Mouse (Mus musculus) cerebellum, adult 11-12 months (tissue): ENCODE data around the gene Gpatch2l.

Experiments
- DNase-seq: peaks from one replicate; pipeline ENCODE4 v3.0.0; 2022

The Gpatch2l gene

DNA sequence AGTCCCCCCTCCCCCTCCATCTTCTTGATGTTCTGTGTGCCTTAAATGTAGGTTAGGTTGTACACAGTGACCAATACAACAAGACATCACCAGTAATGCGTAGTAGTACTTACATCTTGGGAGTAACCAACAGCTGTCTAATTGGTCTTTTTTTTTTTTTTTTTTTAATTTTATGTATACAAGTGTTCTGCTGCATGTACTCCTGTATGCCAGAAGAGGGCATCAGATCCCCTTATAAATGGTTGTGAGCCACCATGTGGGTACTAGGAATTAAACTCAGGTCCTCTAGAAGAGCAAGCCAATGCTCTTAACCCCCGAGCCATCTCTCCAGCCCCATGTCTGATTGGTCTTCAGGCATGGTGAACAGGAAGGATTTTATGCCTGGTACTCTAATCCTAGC lies 44.0 kb downstream of the Gpatch2l start:
- DNase-seq = no peak

DNA sequence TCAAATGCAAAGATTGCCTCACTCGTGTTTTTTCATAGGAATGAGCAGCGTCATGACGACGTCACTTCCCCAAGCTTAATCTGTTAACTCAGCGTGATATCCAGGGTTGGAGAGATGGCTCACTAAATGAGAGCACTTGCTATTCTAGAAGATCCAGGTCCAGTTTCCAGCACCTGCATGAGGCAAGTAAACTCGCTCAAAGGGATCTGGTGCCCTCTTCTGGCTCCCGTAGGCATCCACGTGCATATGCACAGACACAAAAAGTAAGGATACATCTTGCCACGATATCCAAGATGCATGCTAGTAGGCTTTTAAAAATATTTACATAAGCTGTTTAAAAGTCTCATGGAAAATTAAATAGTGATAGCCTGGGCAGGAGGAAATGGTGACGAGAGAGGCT lies 55.8 kb downstream of the Gpatch2l start:
- no peak for DNase-seq

DNA sequence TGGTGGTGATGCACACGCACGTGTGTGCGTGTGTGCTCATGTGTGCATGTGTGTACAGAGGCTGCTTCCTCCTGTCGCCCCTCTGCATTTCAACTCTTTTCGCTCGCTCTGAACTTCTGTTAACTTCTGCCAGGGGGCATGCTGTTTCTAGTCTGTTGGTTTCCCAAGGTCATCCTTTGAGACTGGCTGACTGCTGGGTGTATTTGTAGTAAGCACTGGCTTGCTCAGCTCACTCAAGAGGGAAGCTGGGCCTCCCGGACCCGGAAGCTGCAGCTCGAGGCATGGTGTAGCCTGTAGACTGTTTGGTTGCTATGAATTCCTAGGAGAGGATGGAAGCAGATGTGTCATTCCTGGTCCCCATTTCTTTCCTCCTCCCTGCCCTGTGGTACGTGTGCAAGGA lies 61.3 kb downstream of the Gpatch2l start:
- DNase-seq = no peak

DNA sequence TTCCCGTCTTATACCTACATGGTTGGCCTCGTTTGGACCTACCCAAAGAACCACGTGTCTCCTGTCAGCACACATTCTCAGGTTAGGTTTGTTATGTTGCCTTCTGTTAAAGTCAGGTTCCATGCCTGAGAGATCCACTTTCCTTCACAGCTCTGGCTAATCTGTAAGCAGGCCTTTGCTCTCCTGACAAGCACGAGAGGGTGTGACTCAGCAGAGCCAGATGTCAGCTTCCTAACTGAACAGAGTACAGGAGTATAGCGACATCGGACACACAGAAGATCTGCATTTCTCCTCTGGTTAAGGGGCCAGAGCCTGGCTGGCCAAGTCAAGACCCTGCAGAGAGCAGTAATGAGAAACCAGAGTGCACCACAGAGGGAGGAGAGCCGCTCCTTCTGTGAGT lies 63.4 kb downstream of the Gpatch2l start:
- DNase-seq = no peak

DNA sequence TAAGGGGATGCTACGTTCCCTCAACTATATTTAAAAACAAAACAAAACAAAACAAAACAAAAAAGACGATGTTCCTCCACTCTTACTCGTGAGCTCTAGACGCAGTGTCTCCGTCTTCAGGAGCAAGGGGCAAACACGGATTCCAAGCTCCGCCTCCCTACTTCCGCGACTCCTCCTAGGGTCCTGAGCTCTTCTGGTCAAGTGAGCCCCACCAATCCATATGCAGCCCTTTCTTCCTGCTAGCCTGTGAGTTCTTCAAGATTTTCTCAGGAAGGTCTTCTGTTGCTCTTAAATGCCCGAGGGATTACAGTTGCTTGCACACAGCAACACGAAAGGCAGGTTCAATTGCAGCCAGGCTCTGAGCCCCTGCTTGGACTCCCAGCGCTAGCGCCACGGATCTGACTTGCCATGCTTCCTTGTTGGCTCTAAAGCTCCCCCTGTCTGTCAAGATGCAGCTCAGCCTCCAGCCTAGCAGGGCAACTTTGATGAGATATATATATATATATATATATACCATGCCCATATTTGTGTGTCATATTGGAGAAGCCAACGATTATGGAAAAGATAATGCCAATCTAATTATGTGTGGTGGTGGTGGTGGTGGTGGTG lies 64.1 kb downstream of the Gpatch2l start:
- DNase-seq = no peak

DNA sequence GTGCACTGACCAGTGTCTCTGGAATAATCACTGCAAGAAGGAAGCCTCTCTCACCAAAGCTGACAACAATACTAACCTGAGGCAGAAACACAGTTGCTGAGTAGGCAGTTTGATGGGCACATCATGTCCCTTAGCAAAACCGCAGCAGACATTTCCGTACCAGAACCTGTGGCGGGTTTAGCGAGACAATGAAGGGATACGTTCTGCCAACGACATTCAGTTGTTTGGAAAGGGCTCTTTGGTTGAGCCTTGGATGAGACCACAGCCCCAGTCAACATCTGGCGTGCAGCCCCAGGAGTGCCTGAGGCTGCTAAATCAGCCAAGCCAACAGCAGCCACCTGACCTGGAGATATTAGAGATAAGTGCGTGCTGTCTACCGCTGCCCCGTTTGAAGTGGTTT lies 67.8 kb downstream of the Gpatch2l start:
- DNase-seq = no peak

DNA sequence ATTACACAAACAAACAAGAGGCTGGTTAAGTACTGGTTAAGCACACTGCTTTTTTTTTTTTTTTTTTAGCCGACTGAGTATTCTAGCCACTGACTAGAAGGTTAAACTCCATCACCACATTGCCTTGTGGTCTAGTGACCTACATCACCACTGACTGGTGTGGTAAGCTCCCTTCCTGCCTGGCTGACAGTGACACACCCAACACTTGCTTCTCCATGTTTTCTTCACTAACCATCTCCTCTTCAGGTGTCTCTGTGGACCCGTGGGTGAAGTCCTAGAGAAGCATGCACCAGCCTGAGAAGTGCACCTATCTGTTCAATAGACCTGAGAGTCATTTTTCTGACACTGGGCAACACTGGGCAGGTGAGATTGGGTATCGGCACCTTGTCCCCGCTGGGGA lies 68.2 kb downstream of the Gpatch2l start:
- DNase-seq = no peak

DNA sequence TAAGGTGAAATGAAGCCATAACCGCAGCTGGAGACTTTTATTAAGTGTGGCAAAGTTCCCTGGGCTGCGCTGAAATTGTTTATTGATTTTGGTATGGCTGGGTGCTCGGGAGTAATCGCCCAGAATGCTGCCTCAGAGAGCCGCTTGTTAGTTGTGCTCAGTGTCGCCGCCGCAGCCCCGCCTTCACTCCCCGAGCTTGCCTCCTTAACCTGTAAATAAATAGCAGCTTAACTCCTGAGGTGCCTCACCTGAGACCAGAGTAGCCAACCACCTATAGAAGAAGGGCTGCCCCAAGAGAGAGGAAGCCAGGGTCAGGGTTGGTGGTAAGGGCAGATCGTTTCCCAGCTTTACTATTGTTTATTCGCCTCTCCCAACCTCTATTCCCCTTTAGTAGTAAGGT lies 79.0 kb downstream of the Gpatch2l start:
- no peak for DNase-seq

DNA sequence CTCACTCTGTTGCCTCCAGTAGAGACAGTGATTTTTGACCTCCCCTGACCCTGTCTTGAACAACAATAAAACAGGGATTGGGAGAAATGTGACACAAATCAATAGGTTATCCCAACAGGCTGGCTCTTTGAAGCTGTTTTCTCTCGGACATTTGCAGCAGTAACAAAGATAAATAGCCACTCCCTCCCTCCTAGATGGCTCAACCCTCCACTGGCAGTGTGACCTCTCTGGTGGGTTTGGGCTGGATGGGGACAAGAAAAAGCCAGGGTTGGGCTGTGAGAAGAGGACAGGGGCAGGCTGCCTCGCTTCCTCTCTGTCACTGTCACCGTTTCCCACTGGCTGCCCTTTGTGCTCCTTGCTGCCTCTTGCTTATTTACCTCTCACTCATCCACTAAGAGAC lies 82.6 kb downstream of the Gpatch2l start:
- no peak for DNase-seq

DNA sequence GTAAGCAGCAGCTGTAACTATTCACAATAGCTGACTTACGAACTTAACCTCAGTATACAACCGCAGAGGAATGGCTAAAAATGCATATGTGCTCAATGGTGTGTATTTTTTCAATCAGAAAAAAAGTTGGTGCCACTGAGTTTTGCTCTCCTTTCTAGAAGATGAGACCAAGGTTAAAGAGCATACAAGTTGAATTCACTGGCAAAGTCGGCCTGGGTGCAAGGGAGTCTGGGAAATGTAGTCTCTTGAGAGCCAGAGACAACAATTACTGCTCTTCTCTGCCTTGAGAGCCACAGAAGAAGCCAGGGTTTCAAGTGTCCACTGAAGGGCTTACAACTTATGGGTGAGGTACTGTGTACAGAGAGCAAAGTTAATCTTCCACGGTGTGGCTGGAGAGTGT lies 88.2 kb downstream of the Gpatch2l start:
- DNase-seq = no peak

DNA sequence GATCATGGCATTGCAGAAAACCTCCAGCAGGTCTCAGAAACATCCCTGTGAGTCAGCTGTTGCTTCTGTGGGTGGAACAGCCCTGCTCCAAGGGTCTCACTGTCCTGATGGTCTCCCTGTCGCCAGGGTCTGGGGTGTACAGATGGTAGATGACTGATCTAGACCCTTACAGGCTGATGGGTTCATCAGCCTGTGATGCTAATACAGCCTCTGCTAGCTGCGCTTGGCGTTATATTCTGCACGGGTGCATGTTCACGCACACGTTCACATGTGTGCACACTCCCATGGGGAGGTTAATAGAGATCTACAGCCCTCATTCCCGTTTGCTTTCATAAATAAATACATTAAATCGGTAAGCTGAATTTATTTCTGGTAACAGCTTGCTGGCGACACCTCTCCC lies 89.0 kb downstream of the Gpatch2l start:
- DNase-seq = no peak

DNA sequence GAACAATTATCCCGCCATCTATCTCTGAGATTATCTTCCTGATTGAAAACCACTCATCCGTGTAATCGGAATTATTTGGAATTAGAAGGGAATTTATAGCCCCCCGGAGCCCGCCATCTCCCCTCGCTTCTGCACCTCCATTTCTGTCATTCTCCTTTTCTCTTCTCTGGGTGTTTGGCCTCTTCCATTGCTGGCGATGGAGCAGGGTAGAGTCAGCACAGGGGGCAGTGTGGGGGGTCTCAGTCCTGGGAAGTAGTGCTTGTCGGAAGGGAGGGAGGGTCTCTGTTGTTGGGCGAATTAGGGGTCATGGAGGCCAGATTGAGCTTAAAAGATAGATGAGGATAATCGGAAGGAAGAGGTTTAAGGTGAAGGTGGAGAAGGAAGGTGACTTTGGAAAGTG lies 89.6 kb downstream of the Gpatch2l start:
- no peak for DNase-seq

DNA sequence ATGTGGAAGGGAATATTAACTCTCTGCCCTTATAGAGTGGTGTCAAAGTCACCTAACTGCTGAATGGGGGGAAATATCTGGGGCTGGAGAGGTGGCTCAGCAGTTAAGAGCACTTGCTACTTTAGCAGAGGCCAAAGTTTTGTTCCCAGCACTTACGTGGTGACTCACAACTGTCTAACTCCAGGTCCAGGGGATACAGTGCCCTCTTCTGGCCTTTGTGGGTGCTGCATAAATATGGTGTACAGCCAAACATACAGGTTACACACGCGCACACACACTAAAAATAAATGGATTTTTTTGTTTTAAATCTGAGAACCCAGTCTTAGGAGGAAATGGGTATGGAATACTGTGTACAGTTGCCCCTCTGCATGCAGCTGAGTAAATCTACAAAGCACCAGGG lies 94.6 kb downstream of the Gpatch2l start:
- no peak for DNase-seq

DNA sequence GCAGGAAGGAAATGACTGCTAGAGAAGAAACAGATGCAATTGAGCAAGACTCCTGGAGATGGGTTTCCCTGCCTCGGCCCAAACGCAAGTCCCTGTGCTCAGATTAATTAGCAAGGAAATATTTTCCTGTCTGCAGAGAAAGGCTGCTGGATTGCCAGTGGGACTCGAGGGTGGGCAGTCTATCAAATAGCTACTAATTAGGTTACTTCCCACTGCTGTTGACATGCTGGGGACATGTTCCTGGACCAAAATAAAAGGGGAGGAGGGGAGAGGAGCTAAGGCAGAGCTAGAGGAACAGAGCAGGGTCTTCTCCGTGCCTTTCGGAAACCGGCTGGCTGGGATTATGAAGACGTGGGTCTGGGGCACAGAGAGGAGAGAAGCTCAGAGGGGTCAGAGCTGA lies 95.2 kb downstream of the Gpatch2l start:
- no peak for DNase-seq
